Mouse (Mus musculus) hindlimb bud, embryonic 11.5 days (tissue): ENCODE data around the gene Ddx47.

ENCODE experiments used
- DNase-seq: peaks from one replicate; pipeline ENCODE4 v3.0.0-alpha.2; 2012; ENCODE audit warnings: low read depth, low spot score; ENCODE audit errors: extremely low spot score

The Ddx47 gene

GRCm38 (mm10) chr6:135011048-135011733 lies at the start of gene Ddx47:
Ddx47 (plus strand) TSS chr6:135011612.
- peak; percentile 68 for DNase-seq

GRCm38 (mm10) chr6:134961858-134962517 lies 49.4 kb upstream of the Ddx47 start:
- no peak for DNase-seq

GRCm38 (mm10) chr6:134962518-134962893 lies 48.9 kb upstream of the Ddx47 start:
- DNase-seq, result no peak

GRCm38 (mm10) chr6:134963910-134964309 lies 47.5 kb upstream of the Ddx47 start:
- no peak for DNase-seq

GRCm38 (mm10) chr6:134966681-134967080 lies 44.7 kb upstream of the Ddx47 start:
- DNase-seq, result no peak

- DNase-seq, result no peak
Observed at GRCm38 (mm10) chr6:134968326-134968725, 43.1 kb upstream of the Ddx47 start.

- no peak for DNase-seq
Observed at GRCm38 (mm10) chr6:134969498-134969897, 41.9 kb upstream of the Ddx47 start.

GRCm38 (mm10) chr6:134972096-134972495 lies 39.3 kb upstream of the Ddx47 start:
- DNase-seq, result no peak

- no peak for DNase-seq
Observed at GRCm38 (mm10) chr6:134976628-134977027, 34.8 kb upstream of the Ddx47 start.

- no peak for DNase-seq
Observed at GRCm38 (mm10) chr6:134981231-134982062, 30.0 kb upstream of the Ddx47 start, which contains the start of gene Apold1. Apold1 (plus strand) TSS chr6:134981718.

GRCm38 (mm10) chr6:134983529-134984370 lies 27.7 kb upstream of the Ddx47 start:
- peak; percentile 58 for DNase-seq

- no peak for DNase-seq
Observed at GRCm38 (mm10) chr6:134984748-134985147, 26.7 kb upstream of the Ddx47 start.

GRCm38 (mm10) chr6:134988377-134988776 lies 23.0 kb upstream of the Ddx47 start:
- DNase-seq, result no peak

GRCm38 (mm10) chr6:134990674-134991073 lies 20.7 kb upstream of the Ddx47 start:
- no peak for DNase-seq

- DNase-seq, result no peak
Observed at GRCm38 (mm10) chr6:134994031-134994651, 17.3 kb upstream of the Ddx47 start.

- no peak for DNase-seq
Observed at GRCm38 (mm10) chr6:134994985-134995384, 16.4 kb upstream of the Ddx47 start.

GRCm38 (mm10) chr6:134996918-134997317 lies 14.5 kb upstream of the Ddx47 start:
- no peak for DNase-seq

GRCm38 (mm10) chr6:134998076-134998475 lies 13.3 kb upstream of the Ddx47 start:
- DNase-seq, result no peak

- no peak for DNase-seq
Observed at GRCm38 (mm10) chr6:134998781-134999180, 12.6 kb upstream of the Ddx47 start.

GRCm38 (mm10) chr6:135000272-135000671 lies 11.1 kb upstream of the Ddx47 start:
- no peak for DNase-seq
